Mouse (Mus musculus): ENCODE data around the gene Rundc3a.
A peak's percentile ranks its signal among the peaks of the same experiment; 100 is the strongest.
"Not testable (repeated sequence)": the region's sequence is repeated elsewhere in the genome, so short reads cannot be mapped to it uniquely, and the experiment has no call there.

Rundc3a gene

GRCm38 (mm10) chr11:102368347-102368746 is 24.9 kb upstream of the Rundc3a start:
- no peak for DNase-seq

GRCm38 (mm10) chr11:102369263-102369662 is 23.9 kb upstream of the Rundc3a start:
- DNase-seq = no peak

DNA sequence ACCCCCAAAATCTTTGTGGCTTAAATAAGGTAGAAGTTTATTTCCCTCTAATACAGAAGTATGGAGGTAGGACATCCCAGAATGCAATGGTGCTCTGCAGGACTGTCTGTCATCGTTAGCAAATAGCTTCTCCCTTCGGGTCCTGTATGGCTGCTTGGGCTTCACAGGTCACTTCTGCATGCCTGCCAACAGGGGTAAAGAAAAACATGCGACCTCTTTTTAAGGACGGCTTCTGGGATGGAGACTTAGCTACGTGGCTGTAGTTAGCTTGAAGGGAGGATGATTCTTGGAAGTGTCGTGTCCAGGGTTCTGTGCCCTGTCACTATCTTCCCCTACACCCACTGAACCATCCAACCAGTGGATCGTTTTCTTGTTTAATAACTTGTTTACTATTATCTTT is 22.9 kb upstream of the Rundc3a start:
- no peak for DNase-seq

DNA sequence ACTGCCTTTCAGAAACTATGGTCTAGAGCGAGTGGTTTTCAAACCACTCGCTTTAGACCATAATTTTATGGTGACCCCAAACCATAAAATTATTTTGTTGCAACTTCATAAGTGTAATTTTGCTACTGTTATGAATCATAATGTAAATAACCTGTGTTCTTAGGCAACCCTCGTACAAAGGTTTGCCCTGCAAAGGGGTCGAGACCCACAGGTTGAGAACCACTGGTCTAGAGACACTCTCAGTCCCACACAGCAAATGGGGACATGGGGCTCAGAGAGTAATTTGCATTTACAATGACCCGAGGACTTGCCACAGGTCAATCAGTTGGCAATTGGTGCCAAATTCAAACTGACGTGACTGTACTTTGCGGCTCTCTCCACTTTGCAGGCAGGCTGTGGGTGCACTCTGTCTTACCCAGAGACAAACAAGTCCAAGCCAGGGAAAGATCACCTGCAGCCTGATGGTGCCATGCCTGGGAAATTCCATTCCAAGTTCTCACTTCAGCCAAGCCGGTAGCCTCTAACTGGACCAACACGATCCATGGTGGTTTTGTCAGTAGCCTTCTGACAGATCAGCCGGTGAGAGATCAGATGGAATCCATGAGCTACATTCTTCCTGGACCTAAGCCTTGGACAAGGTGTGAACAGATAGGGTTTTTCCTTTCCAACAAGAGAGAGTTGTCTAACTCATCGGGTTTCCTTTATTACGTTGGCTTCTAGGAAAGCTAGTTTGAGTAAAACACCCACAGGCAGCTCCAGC is 21.1 kb upstream of the Rundc3a start:
- no peak for DNase-seq

DNA sequence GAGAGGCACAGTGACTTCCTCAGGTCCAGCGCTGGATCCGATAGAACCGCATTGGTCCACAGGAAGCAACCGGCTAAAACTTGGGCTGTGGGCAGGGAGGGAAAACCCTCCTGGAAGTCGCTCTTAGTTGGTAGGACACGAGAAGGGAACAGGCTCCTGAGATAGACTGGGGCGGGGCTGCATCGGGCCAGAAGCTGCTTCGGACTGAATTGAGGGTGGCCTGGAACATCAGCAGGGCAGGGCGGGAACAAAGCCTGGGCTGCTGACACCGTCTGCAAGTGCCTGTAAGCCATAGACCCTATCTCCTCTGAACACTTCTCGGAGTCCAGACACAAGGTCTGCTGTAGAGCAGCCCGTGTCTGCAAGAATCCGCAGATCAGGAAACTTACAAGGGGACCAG is 20.3 kb upstream of the Rundc3a start:
- DNase-seq = no peak

DNA sequence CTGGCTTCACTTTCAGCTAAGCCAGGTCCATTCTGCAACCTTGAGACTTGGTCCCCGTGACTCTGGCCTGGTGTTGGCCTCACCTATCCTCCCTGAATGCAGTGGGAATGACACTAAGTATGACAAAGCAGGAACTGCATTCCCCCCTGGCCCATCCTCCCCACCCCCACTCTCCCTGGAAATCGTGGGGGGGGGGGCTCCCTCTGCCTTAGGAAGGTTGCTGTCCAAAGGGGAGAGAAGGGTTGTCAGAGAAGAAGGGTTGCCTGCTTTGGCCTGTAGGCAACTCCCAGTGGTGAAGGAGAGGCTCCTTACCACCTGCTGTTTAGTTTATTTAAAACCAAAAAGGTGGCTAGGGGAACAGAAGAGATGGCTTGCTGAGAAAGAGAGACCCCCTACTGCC is 19.6 kb upstream of the Rundc3a start:
- no peak for DNase-seq

DNA sequence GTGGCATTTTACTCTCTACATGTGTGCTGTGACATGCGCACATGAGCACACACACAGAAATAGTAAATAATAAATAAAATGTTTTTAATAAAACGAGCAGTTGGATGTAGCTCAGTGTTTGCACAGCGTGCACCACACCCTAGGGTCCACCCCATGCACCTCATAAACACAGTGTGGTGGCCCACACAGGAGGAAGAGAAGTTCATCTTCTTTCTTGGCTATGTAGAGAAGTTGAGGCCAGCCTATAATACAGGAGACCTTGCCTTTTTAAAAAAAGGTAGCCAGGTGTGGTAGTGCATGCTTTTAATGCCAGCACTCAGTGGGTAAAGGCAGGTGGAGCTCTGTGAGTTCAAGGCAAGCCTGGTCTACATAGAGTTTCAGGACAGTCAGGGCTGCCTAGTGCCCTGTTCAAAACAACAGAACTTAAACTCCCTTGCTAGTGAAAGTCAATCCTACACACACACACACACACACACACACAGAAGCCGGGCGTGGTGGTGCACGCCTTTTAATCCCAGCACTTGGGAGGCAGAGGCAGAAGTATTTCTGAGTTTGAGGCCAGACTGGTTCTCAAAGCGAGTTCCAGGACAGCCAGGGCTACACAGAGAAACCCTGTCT is 19.0 kb upstream of the Rundc3a start:
- no peak for DNase-seq

- DNase-seq = no peak
These were observed 17.7 kb upstream of the Rundc3a start for GRCm38 (mm10) chr11:102375196-102376173.

GRCm38 (mm10) chr11:102376196-102376835 is 16.9 kb upstream of the Rundc3a start:
- DNase-seq = no peak

GRCm38 (mm10) chr11:102377186-102377585 is 16.0 kb upstream of the Rundc3a start:
- DNase-seq = no peak

- no peak for DNase-seq
These were observed 13.1 kb upstream of the Rundc3a start for GRCm38 (mm10) chr11:102380091-102380490.

DNA sequence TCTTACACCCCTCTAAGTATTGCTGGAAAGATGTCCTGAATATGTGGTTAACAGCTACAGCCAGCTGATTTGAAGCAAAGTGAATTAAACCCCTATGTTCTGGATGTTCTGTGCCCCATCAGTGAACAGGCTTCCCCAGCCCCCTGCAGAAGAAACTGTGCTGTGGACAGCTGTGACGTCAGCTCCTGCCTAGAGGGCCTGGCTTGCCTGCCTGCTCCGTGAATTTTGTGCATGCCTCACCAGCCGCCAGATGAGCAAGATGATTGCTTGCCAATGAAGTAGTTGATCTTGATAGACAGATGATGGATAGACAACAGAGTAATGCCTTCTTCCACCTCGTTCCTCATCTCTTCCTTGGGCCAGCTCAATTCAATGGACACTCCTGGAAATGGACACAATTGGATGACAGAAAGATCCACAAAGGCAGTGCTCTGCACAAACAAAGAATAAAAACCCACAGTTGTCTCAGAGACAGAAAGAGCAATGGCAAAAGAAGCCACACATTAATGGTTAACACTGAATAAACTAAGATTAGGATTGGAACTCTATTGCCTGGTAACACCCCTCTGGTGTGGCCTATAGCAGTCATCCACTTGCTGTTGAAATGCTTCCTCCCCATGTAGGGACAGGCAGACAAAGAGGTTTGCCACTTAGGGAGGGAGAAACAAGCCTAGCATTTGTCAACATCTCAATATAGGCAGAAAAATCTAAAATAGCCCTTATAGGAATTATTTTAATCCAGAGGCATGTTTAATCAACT is 11.7 kb upstream of the Rundc3a start:
- no peak for DNase-seq

- no peak for DNase-seq
These were observed 10.4 kb upstream of the Rundc3a start for GRCm38 (mm10) chr11:102382794-102383193.

DNA sequence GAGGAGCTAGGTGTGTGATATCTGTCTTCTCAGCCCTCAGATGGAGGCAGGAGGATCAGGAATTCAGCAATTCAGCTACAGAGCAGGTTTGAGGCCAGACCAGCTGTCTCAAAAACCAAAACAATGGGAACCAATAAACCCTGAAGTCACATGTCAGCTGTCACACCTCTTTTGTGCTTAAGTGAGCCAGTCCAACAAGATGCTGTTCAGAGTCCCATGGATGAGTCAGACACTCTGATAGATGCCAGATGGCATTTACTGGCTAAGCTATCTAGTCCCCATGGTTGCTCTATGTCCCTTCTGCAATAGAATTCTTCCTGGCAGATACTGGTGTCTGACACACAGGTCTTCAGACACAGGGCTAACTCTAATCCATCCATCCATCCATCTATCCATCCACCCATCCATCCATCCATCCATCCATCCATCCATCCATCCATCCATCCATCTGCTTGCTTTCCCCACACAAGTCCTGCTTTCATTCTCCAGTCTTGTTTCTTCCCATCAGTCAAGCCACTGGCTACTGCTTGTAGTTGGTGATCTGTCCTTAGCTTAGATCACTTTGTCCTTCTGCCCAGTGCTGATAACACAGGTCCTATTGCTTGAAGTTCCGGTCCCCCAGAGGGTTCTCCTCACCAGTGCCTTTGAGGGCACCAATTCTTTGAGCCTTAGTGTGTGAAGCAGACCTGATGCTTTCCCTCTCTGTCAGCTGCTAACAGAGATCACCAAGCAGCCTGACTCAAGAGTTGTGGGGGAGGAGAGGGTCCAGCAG is 9.7 kb upstream of the Rundc3a start:
- DNase-seq = no peak

GRCm38 (mm10) chr11:102384418-102384817 is 8.8 kb upstream of the Rundc3a start:
- DNase-seq = no peak

- DNase-seq = no peak
These were observed 8.1 kb upstream of the Rundc3a start for GRCm38 (mm10) chr11:102385075-102385474.

DNA sequence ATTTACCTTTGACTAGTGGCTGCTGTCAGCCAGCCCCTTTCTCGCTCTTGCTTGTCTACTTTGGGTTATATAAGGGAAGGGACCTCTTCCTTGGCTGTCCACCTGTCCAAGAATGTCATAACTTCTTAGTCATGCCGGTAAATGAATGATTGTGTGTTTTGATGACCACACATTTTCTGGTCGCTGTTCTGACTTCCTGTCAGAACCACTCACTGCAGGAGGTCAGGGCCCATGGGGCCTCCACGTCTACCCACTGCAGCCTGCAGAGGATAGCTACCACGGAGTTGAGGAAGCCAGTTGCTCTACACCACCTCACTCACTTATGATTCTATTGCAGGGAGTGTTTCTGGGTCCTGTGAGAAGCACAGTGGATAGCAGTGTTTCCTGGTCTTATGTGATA is 7.1 kb upstream of the Rundc3a start:
- no peak for DNase-seq

GRCm38 (mm10) chr11:102389436-102389835 is 3.8 kb upstream of the Rundc3a start:
- DNase-seq = not testable (repeated sequence)

GRCm38 (mm10) chr11:102392441-102393237 is 564 bp upstream of the Rundc3a start:
- no peak for DNase-seq

GRCm38 (mm10) chr11:102393719-102394420 is 667 bp downstream of the Rundc3a start:
- peak; percentile 55 for DNase-seq

All from right cerebral cortex, postnatal 14 days (tissue).